Mouse (Mus musculus) CH12.LX (cell line): ENCODE results near the gene Ttll6.

Experiments
- CTCF ChIP-seq, 2 experiments: IDR thresholded peaks in 1 of 2; conservative IDR thresholded peaks in 1 of 2; 2 replicates each; pipeline ENCODE4 v1.5.1; 2011 to 2012; ENCODE audit warnings: low read depth in 2 of 2, low read length in 2 of 2, improper control_type of control experiment in 1 of 2, inconsistent platforms in 1 of 2, mild to moderate bottlenecking in 1 of 2, moderate library complexity in 1 of 2
- POLR2A ChIP-seq: IDR thresholded peaks from 2 replicates; pipeline ENCODE4 v1.6.1; 2011; ENCODE audit warnings: low read depth, mild to moderate bottlenecking, improper control_type of control experiment, low read length
- RAD21 ChIP-seq: IDR thresholded peaks from 2 replicates; pipeline ENCODE4 v1.6.1; 2011; ENCODE audit warnings: low read depth, mild to moderate bottlenecking, low read length, improper control_type of control experiment, moderate library complexity
- TBP ChIP-seq: conservative IDR thresholded peaks from 2 replicates; pipeline ENCODE4 v1.6.1; 2011; ENCODE audit warnings: low read depth, low read length, improper control_type of control experiment
- ZC3H11A ChIP-seq: IDR thresholded peaks from 2 replicates; pipeline ENCODE4 v1.6.1; 2012; ENCODE audit warnings: low read depth, mild to moderate bottlenecking, inconsistent platforms, low read length, improper control_type of control experiment

DNA sequence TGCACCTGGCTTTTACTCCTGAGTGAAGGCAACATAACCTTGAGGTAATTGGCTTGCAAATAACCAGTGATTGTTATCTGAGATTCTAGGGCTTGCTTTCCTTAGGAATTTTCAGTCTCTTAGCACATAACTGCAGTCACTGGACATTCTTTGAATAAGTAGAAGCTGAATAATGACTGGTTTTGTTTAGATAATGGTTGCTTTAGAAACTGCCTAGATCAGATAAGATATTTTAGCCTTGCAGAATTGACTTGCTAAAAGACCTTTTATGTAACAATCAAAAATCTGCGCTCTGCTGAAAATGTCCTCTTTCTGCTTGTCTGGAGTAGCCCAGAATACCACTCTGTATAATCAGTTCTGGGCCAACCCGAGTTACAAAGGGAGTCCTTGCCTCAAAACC, 19.5 kb upstream of the Ttll6 start:
- TF ChIP-seq CTCF (conservative IDR thresholded peaks at IDR 0.05 in 1 of 2, IDR thresholded peaks at IDR 0.05 in 1 of 2; ENCODE audit: low read depth in 2 of 2, low read length in 2 of 2) (no peak), TBP (no peak), POLR2A (no peak), ZC3H11A (no peak), RAD21 (no peak)
